Mouse (Mus musculus): ENCODE data around the gene Tnni3.

DNA sequence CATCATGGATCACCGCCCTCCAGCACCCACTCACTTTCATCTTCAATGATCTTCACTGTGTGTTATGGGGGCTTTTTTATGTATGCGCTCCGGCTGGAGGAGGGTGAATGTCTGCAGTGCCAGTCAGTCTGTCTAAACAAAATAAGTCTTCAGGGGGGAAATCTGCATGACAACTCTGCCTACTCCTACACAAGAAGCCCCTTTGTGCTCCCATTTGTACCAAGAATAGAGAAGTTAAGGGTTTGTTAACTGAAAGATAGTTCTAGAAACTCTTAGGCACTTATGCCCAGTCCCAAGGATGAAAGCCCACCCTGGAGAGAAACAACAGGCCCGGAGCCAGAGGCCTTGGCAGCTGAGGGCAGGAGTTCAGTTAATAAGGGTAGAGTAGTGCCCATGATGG, 12.3 kb upstream of the Tnni3 start:
- TF ChIP-seq CTCF (conservative IDR thresholded peaks at IDR 0.05; ENCODE audit: low read length) (no peak), POU5F1 (IDR thresholded peaks at IDR 0.05; ENCODE audit: borderline replicate concordance, low read length) (peak; percentile 52; the same call in 1 of the 2 replicates)
